Mouse (Mus musculus): Measurements from ENCODE around the gene Ugt1a2. TPM values are rescaled to one million over a fixed set of nuclear protein-coding genes. Genes with fewer than 3 reads are reported as not detected.
A peak's percentile ranks its signal among the peaks of the same experiment; 100 is the strongest.

Gene Ugt1a2
- polyA plus RNA-seq, 1 experiment = 0.32 TPM

- 91% methylated on average over 1 of the region's 1 CpGs for WGBS
- no peaks in the 10 kb centered on the region for H3K36me3 ChIP-seq (ENCODE audit: control insufficient read depth, insufficient read depth, low read length)
- no peak overlapping the region for H3K27ac ChIP-seq (ENCODE audit: control insufficient read depth, insufficient read depth, low read length)
- H3K27me3 ChIP-seq (ENCODE audit: control insufficient read depth, insufficient read depth, low read length) = no peaks in the 10 kb centered on the region
- TF ChIP-seq CTCF (IDR thresholded peaks at IDR 0.05; ENCODE audit: borderline replicate concordance, control insufficient read depth, extremely low read depth, insufficient read depth, low read length, poor library complexity) (no peak), POLR2A (IDR thresholded peaks at IDR 0.05; ENCODE audit: control insufficient read depth, extremely low read depth, insufficient read depth, low read length, poor library complexity) (no peak)
- no peak overlapping the region for H3K4me3 ChIP-seq (ENCODE audit: control insufficient read depth, insufficient read depth, low read length)
- no peaks in the 10 kb centered on the region for H3K4me1 ChIP-seq (replicated peaks; ENCODE audit: control insufficient read depth, insufficient read depth, low read length)
- no peak for DNase-seq
Observed at GRCm38 (mm10) chr1:88195687-88196086, 4.7 kb upstream of the Ugt1a2 start.

- WGBS = 84% methylated on average over 3 of the region's 3 CpGs
- H3K27ac ChIP-seq (ENCODE audit: control insufficient read depth, insufficient read depth, low read length) = no peak overlapping the region
Observed at GRCm38 (mm10) chr1:88197443-88197842, 3.0 kb upstream of the Ugt1a2 start.

GRCm38 (mm10) chr1:88199996-88200395 lies 405 bp upstream of the Ugt1a2 start:
- 78% methylated on average over 2 of the region's 2 CpGs for WGBS
- no peaks in the 10 kb centered on the region for H3K27me3 ChIP-seq (ENCODE audit: control insufficient read depth, insufficient read depth, low read length)
- no peak overlapping the region for H3K27ac ChIP-seq (ENCODE audit: control insufficient read depth, insufficient read depth, low read length)
- H3K4me3 ChIP-seq (ENCODE audit: control insufficient read depth, insufficient read depth, low read length) = no peak overlapping the region
- TF ChIP-seq CTCF (IDR thresholded peaks at IDR 0.05; ENCODE audit: borderline replicate concordance, control insufficient read depth, extremely low read depth, insufficient read depth, low read length, poor library complexity) (no peak), POLR2A (IDR thresholded peaks at IDR 0.05; ENCODE audit: control insufficient read depth, extremely low read depth, insufficient read depth, low read length, poor library complexity) (no peak)
- H3K36me3 ChIP-seq (ENCODE audit: control insufficient read depth, insufficient read depth, low read length) = no peaks in the 10 kb centered on the region
- H3K4me1 ChIP-seq (replicated peaks; ENCODE audit: control insufficient read depth, insufficient read depth, low read length) = peaks cover 1% of the 10 kb centered on the region
- no peak for DNase-seq

More at GRCm38 (mm10) chr1:88197443-88197842, 3.0 kb upstream of the Ugt1a2 start:
- Histone ChIP-seq H3K4me1 (replicated peaks; ENCODE audit: control insufficient read depth, insufficient read depth, low read length) (no peaks in the 10 kb centered on the region), H3K27me3 (ENCODE audit: control insufficient read depth, insufficient read depth, low read length) (no peaks in the 10 kb centered on the region), H3K36me3 (ENCODE audit: control insufficient read depth, insufficient read depth, low read length) (no peaks in the 10 kb centered on the region), H3K4me3 (ENCODE audit: control insufficient read depth, insufficient read depth, low read length) (no peak overlapping the region)
- no peak for TF ChIP-seq POLR2A (IDR thresholded peaks at IDR 0.05; ENCODE audit: control insufficient read depth, extremely low read depth, insufficient read depth, low read length, poor library complexity)
- no peak for TF ChIP-seq CTCF (IDR thresholded peaks at IDR 0.05; ENCODE audit: borderline replicate concordance, control insufficient read depth, extremely low read depth, insufficient read depth, low read length, poor library complexity)
- no peak for DNase-seq

GRCm38 (mm10) chr1:88205294-88205922 lies 5.0 kb downstream of the Ugt1a2 start, which contains the start of gene Dnajb3:
TSS of gene Dnajb3 (minus strand) at chr1:88205782.
- 0 out of 2 replicates have a peak, but pooled peaks have one; percentile 34 for TF ChIP-seq CTCF (IDR thresholded peaks at IDR 0.05; ENCODE audit: borderline replicate concordance, control insufficient read depth, extremely low read depth, insufficient read depth, low read length, poor library complexity)
- peak; percentile 37; the same call in 1 of the 2 replicates for TF ChIP-seq POLR2A (IDR thresholded peaks at IDR 0.05; ENCODE audit: control insufficient read depth, extremely low read depth, insufficient read depth, low read length, poor library complexity)
- Histone ChIP-seq H3K4me3 (ENCODE audit: control insufficient read depth, insufficient read depth, low read length) (peak within 1 kb of the TSS; percentile 98), H3K27me3 (ENCODE audit: control insufficient read depth, insufficient read depth, low read length) (no peaks in the 10 kb centered on the region), H3K36me3 (ENCODE audit: control insufficient read depth, insufficient read depth, low read length) (no peaks in the 10 kb centered on the region), H3K4me1 (replicated peaks; ENCODE audit: control insufficient read depth, insufficient read depth, low read length) (peaks cover 11% of the 10 kb centered on the region), H3K27ac (ENCODE audit: control insufficient read depth, insufficient read depth, low read length) (no peak within 1 kb of the TSS)
- WGBS = 47% methylated on average over 62 of the region's 62 CpGs
- DNase-seq = peak; percentile 83

- Histone ChIP-seq H3K27ac (ENCODE audit: control insufficient read depth, insufficient read depth, low read length) (no peak overlapping the region), H3K4me1 (replicated peaks; ENCODE audit: control insufficient read depth, insufficient read depth, low read length) (peaks cover 11% of the 10 kb centered on the region), H3K27me3 (ENCODE audit: control insufficient read depth, insufficient read depth, low read length) (no peaks in the 10 kb centered on the region), H3K4me3 (ENCODE audit: control insufficient read depth, insufficient read depth, low read length) (no peak overlapping the region), H3K36me3 (ENCODE audit: control insufficient read depth, insufficient read depth, low read length) (no peaks in the 10 kb centered on the region)
- 90% methylated on average over 2 of the region's 2 CpGs for WGBS
- no peak for DNase-seq
- TF ChIP-seq POLR2A (IDR thresholded peaks at IDR 0.05; ENCODE audit: control insufficient read depth, extremely low read depth, insufficient read depth, low read length, poor library complexity) (no peak), CTCF (IDR thresholded peaks at IDR 0.05; ENCODE audit: borderline replicate concordance, control insufficient read depth, extremely low read depth, insufficient read depth, low read length, poor library complexity) (no peak)
Observed at GRCm38 (mm10) chr1:88206843-88207479, 6.6 kb downstream of the Ugt1a2 start.

- 76% methylated on average over 8 of the region's 8 CpGs for WGBS
- no peaks in the 10 kb centered on the region for H3K4me1 ChIP-seq (replicated peaks; ENCODE audit: control insufficient read depth, insufficient read depth, low read length)
- H3K27ac ChIP-seq (ENCODE audit: control insufficient read depth, insufficient read depth, low read length) = no peak within 1 kb of the TSS
- no peaks in the 10 kb centered on the region for H3K27me3 ChIP-seq (ENCODE audit: control insufficient read depth, insufficient read depth, low read length)
- DNase-seq = no peak
- H3K4me3 ChIP-seq (ENCODE audit: control insufficient read depth, insufficient read depth, low read length) = no peak within 1 kb of the TSS
- TF ChIP-seq POLR2A (IDR thresholded peaks at IDR 0.05; ENCODE audit: control insufficient read depth, extremely low read depth, insufficient read depth, low read length, poor library complexity) (no peak), CTCF (IDR thresholded peaks at IDR 0.05; ENCODE audit: borderline replicate concordance, control insufficient read depth, extremely low read depth, insufficient read depth, low read length, poor library complexity) (no peak)
- no peaks in the 10 kb centered on the region for H3K36me3 ChIP-seq (ENCODE audit: control insufficient read depth, insufficient read depth, low read length)
Observed at GRCm38 (mm10) chr1:88211812-88212211, 11.4 kb downstream of the Ugt1a2 start, which contains the start of gene Ugt1a1. TSS of gene Ugt1a1 (plus strand) at chr1:88211959.

All from thymus, adult 2 months (tissue).